Mouse (Mus musculus) erythroblast, embryonic 14.5 days (primary cell): Measurements from ENCODE around the gene Kcp.

Experiments used
- GATA1 ChIP-seq: IDR thresholded peaks from 2 replicates; pipeline ENCODE4 v1.6.1; 2012; ENCODE audit warnings: low read length, inconsistent platforms, mixed read lengths
- TAL1 ChIP-seq: IDR thresholded peaks from 3 replicates; pipeline ENCODE4 v1.6.1; 2012; ENCODE audit warnings: low read length, inconsistent platforms, mixed read lengths

DNA sequence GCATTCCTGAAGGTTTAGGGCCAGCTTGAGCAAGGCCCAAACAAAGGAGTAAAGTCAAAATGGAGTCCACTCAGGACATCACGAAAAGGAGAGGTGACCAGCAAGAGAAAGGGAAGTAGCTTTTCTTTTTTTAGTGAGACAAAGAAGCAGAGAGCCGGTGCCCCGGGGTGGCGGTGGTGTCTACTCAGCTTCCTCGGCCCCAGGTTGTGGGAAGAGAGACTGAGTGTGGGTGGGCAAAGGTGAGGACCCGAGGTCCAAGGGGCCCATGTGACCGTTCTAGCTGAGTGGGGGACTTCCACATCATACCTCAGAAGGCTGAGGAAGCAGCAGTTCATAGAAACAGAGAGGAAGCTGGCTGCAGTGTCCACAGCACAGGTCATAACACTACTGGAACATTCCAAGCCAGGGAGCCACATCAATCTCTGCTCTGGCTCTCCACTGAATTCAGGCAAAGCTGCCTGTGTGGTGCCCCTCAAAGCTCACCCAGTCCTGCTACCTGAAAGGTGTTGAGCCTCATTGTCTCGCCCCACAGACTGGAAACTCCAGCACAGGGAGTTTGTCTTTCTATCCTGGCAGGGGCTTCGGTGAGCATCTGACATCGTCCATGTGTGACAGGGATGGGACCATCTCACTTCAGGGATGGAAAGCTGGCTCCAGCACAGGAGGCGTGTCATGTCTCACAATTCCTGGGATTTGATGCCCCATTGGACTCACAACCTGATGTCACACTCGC lies 15.7 kb upstream of the Kcp start:
- TF ChIP-seq GATA1 = no peak
- no peak for TF ChIP-seq TAL1
